Mouse (Mus musculus) intestine, embryonic 15.5 days (tissue): ENCODE measurements at regions not wholly inside any gene's neighbourhood (a gene's known extent, or its start where the extent isn't known, plus 50 kb on each side); places are given as distances from the start of the nearest gene placed in this dataset.
A peak's percentile ranks its signal among the peaks of the same experiment; 100 is the strongest.
"Not testable (repeated sequence)": the region's sequence is repeated elsewhere in the genome, so short reads cannot be mapped to it uniquely, and the experiment has no call there.

Source experiments
- ATAC-seq: fragments of 200-750 bp; cut with Nextera tagmentation; 2 replicates; pipeline ENCODE4 v1.8.0; 2017; ENCODE audit warnings: moderate TSS enrichment, moderate library complexity
- H3K27ac ChIP-seq: fragments of 300-500 bp; sonication (generic); 2 replicates; pipeline ENCODE4 v1.5.1; 2015; ENCODE audit warnings: mild to moderate bottlenecking, inconsistent platforms
- H3K27me3 ChIP-seq: fragments of 300-500 bp; sonication (generic); replicated peaks from 2 replicates; pipeline ENCODE4 v1.6.1; 2015; ENCODE audit warnings: inconsistent platforms
- H3K36me3 ChIP-seq: fragments of 300-500 bp; sonication (generic); 2 replicates; pipeline ENCODE4 v1.6.1; 2015; ENCODE audit warnings: inconsistent platforms
- H3K4me1 ChIP-seq: fragments of 300-500 bp; sonication (generic); replicated peaks from 2 replicates; pipeline ENCODE4 v1.6.1; 2015; ENCODE audit warnings: inconsistent platforms
- H3K4me2 ChIP-seq: fragments of 300-500 bp; sonication (generic); replicated peaks from 2 replicates; pipeline ENCODE4 v1.6.1; 2015; ENCODE audit warnings: mild to moderate bottlenecking, inconsistent platforms
- H3K4me3 ChIP-seq: fragments of 300-500 bp; sonication (generic); replicated peaks from 2 replicates; pipeline ENCODE4 v1.5.1; 2015; ENCODE audit warnings: inconsistent platforms
- H3K9ac ChIP-seq: fragments of 300-500 bp; sonication (generic); 2 replicates; pipeline ENCODE4 v1.6.1; 2015; ENCODE audit warnings: inconsistent platforms
- H3K9me3 ChIP-seq: fragments of 300-500 bp; sonication (generic); 2 replicates; pipeline ENCODE4 v1.6.1; 2016; ENCODE audit warnings: inconsistent platforms
- WGBS: fragments of 180-500 bp; shearing (Covaris S2); methylation state at CpG from one replicate; pipeline ENCODE4 v1.1.7; 2015; 5-methylcytosine and 5-hydroxymethylcytosine counted together

GRCm38 (mm10) chr10:31143856-31144488, 169.2 kb upstream of the Hddc2 start:
- Histone ChIP-seq H3K9me3 (no peaks in the 10 kb centered on the region), H3K36me3 (no peaks in the 10 kb centered on the region), H3K4me3 (no peak overlapping the region), H3K27me3 (no peaks in the 10 kb centered on the region), H3K27ac (no peak overlapping the region), H3K4me1 (no peaks in the 10 kb centered on the region), H3K4me2 (no peak overlapping the region), H3K9ac (no peak overlapping the region)
- no peak for ATAC-seq

- H3K27me3 ChIP-seq: no peaks in the 10 kb centered on the region
- H3K9me3 ChIP-seq: no peaks in the 10 kb centered on the region
- H3K36me3 ChIP-seq: no peaks in the 10 kb centered on the region
- H3K4me2 ChIP-seq: no peak overlapping the region
- WGBS: 80% methylated on average over 3 of the region's 3 CpGs
- no peak overlapping the region for H3K27ac ChIP-seq
- H3K9ac ChIP-seq: no peak overlapping the region
- H3K4me3 ChIP-seq: no peak overlapping the region
- ATAC-seq: no peak
- no peaks in the 10 kb centered on the region for H3K4me1 ChIP-seq
These were observed 168.7 kb upstream of the Hddc2 start for GRCm38 (mm10) chr10:31144489-31144872.

- H3K27me3 ChIP-seq: no peaks in the 10 kb centered on the region
- H3K4me2 ChIP-seq: no peak overlapping the region
- H3K9me3 ChIP-seq: no peaks in the 10 kb centered on the region
- H3K9ac ChIP-seq: no peak overlapping the region
- WGBS: 38% methylated on average over 15 of the region's 15 CpGs
- peak overlapping the region; percentile 68 for H3K27ac ChIP-seq
- peak; percentile 91 for ATAC-seq
- H3K36me3 ChIP-seq: no peaks in the 10 kb centered on the region
- H3K4me3 ChIP-seq: no peak overlapping the region
- peaks cover 6% of the 10 kb centered on the region; the same call in 1 of the 2 replicates for H3K4me1 ChIP-seq
These were observed 140.0 kb upstream of the Hddc2 start for GRCm38 (mm10) chr10:31173169-31173686.

DNA sequence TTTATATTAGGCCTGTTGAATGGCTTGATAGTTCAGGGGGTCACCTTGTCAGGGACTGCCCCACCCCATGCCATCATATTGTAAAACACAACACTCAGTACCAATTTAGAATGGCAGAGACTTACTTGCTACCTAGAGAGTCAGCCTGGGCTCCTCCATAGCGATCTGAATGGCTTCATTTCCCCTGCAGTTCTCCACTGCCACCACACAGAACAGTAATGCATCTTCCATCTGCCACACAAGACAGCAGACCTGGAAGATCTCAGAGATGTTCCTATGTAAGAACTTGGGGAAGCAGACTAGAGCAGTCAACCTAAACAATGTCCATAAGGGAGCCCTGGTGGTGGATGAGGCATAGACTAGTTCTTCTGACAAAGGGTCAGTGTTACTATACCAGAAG, 123.6 kb upstream of the Hddc2 start:
- Histone ChIP-seq H3K4me2 (no peak overlapping the region), H3K9ac (no peak overlapping the region), H3K4me1 (no peaks in the 10 kb centered on the region), H3K27ac (no peak overlapping the region), H3K36me3 (no peaks in the 10 kb centered on the region), H3K4me3 (no peak overlapping the region), H3K9me3 (no peaks in the 10 kb centered on the region), H3K27me3 (no peaks in the 10 kb centered on the region)
- ATAC-seq: no peak
- 15% methylated on average over 1 of the region's 1 CpGs for WGBS

- not testable (repeated sequence) for H3K4me1 ChIP-seq, H3K9me3 ChIP-seq, ATAC-seq, H3K4me3 ChIP-seq, H3K4me2 ChIP-seq, H3K36me3 ChIP-seq, H3K27ac ChIP-seq, H3K27me3 ChIP-seq, H3K9ac ChIP-seq
- 93% methylated on average over 8 of the region's 8 CpGs for WGBS
These were observed 101.0 kb upstream of the Hddc2 start for GRCm38 (mm10) chr10:31212164-31212563.

DNA sequence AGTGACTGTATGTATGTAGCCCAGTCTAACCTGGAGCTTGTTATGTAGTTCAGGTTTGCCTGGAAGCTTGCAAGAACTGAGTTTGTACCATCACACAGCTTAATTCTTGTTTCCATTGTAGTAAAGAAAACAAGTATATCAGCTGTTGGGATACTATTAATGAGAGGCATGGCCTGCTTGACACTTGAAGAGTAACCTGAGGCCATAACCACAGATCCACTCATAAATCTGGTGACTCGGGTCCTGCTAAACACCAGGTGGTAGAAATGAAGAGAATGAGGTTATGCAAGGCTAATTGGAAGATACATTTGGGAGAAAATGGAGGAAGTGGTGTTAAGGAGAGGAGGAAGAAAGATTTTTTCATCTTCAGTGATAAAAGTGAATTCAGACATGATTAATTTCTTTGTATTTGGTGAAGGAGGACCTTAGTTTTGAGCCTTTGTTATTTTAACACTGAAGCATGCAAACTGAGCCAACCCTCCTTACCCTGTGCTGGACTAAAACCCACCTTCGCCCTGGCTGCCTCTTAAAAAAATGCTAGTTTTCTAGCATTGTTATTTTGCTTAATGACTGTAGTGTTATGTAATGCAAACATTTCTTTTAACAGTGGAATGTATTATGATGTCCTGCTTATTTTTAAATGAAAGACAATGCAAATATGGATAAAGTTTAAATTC, 100.3 kb upstream of the Hddc2 start:
- no peak for ATAC-seq
- Histone ChIP-seq H3K4me3 (no peak overlapping the region), H3K36me3 (no peaks in the 10 kb centered on the region), H3K9me3 (no peaks in the 10 kb centered on the region), H3K9ac (no peak overlapping the region), H3K27ac (no peak overlapping the region), H3K27me3 (no peaks in the 10 kb centered on the region), H3K4me1 (no peaks in the 10 kb centered on the region), H3K4me2 (no peak overlapping the region)
- WGBS: 80% methylated on average over 2 of the region's 2 CpGs

- Histone ChIP-seq H3K9ac (no peak overlapping the region), H3K27me3 (no peaks in the 10 kb centered on the region), H3K4me3 (no peak overlapping the region), H3K4me2 (no peak overlapping the region), H3K4me1 (no peaks in the 10 kb centered on the region), H3K9me3 (no peaks in the 10 kb centered on the region), H3K36me3 (no peaks in the 10 kb centered on the region), H3K27ac (no peak overlapping the region)
- ATAC-seq: no peak
- 47% methylated on average over 1 of the region's 1 CpGs for WGBS
These were observed 91.3 kb upstream of the Hddc2 start for GRCm38 (mm10) chr10:31221902-31222301.

DNA sequence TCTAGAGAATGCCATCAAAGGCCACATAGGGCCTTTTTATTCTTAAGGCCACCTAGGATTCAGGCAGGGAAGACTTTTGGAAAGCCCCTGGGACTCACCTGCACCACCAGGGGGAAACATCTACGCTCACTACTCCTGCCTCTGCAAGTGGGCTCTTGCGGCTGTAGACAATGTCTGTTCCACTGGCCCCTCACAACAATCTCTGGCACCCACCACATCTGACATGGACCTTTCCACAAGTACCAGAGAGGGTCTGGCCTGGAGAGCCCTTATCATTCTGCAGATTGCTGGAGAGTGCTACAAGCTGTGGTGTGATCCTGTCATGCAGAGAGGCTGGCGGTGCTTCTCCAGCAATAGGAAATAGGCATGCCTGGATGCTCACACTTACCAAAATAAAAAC, 84.1 kb upstream of the Hddc2 start:
- no peak overlapping the region for H3K27ac ChIP-seq
- no peak overlapping the region for H3K9ac ChIP-seq
- H3K9me3 ChIP-seq: no peaks in the 10 kb centered on the region
- ATAC-seq: no peak
- H3K27me3 ChIP-seq: no peaks in the 10 kb centered on the region
- H3K4me1 ChIP-seq: no peaks in the 10 kb centered on the region
- no peak overlapping the region for H3K4me2 ChIP-seq
- no peaks in the 10 kb centered on the region for H3K36me3 ChIP-seq
- H3K4me3 ChIP-seq: no peak overlapping the region
- 94% methylated on average over 3 of the region's 3 CpGs for WGBS

- H3K4me3 ChIP-seq: no peak overlapping the region
- H3K4me1 ChIP-seq: no peaks in the 10 kb centered on the region
- no peaks in the 10 kb centered on the region for H3K27me3 ChIP-seq
- 72% methylated on average over 3 of the region's 3 CpGs for whole genome bisulfite sequencing
- no peak overlapping the region for H3K4me2 ChIP-seq
- no peak overlapping the region for H3K27ac ChIP-seq
- no peak overlapping the region for H3K9ac ChIP-seq
- no peaks in the 10 kb centered on the region for H3K36me3 ChIP-seq
- ATAC-seq: no peak
- no peaks in the 10 kb centered on the region for H3K9me3 ChIP-seq
These were observed 70.7 kb upstream of the Hddc2 start for GRCm38 (mm10) chr10:31242442-31242966.

DNA sequence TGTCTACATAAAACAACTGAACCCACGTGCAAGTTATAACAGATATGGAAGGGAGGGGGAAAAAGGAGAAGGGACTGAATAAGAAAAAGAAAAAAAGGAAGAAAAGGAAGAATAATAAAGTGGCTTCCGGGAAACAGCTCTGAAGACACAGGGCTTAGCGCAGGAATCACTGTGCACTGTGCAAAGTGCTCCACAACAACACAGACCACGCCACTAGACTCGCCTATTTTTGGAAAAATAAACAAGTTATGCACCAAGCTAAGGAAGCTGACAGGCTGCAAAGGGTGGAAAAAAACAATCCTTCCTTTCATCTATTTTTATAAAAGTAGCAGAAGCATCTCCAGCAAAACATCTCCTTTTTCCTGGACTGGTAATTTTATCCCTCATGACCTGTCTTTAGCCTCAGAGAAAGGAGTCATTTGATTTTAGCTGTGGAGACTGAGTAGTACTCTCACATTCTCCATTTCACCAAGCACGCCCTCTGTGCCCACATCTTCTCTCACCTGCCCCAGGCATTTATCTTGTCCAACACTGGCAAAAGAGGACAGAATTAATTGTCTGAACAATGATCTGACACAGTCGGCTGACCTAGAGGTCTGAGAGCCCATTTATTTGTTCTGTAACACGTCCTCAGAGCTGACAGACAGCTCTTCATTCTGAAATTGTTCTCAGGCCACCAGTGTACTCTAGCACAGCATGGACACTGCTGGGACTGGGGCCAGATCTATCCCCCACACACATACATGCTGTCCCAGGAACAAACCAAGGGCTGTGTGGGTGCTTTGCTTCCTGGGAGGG, 60.4 kb upstream of the Hddc2 start:
- Histone ChIP-seq H3K27me3 (no peaks in the 10 kb centered on the region), H3K4me2 (no peak overlapping the region), H3K27ac (no peak overlapping the region), H3K36me3 (no peaks in the 10 kb centered on the region), H3K9me3 (no peaks in the 10 kb centered on the region), H3K4me1 (no peaks in the 10 kb centered on the region), H3K9ac (no peak overlapping the region), H3K4me3 (no peak overlapping the region)
- no peak for ATAC-seq
- 52% methylated on average over 8 of the region's 8 CpGs for WGBS

- ATAC-seq: peak; percentile 63; the same call in 1 of the 2 replicates
- no peak overlapping the region for H3K27ac ChIP-seq
These were observed 56.2 kb upstream of the Hddc2 start for GRCm38 (mm10) chr10:31256934-31257333.

DNA sequence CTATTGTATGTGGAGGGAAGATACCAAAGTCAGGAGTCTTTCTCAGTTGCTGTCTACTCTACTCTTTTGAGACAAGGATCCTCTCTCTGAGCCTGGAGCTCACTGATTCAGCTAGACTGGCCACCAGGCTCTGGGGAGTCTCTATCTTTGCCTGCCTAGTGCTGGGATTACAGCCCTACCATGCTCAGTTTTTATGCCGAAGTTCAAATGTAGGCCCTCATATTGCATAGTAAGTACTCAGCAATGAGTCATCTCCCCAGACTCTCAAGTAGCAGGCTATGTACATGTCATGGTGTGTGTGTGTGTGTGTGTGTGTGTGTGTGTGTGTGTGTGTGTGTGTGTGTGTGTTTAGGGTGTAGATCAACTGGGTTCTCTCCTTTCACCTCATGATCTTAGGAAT, 55.6 kb upstream of the Hddc2 start:
- Histone ChIP-seq H3K9me3 (no peaks in the 10 kb centered on the region), H3K4me3 (no peak overlapping the region), H3K4me2 (no peak overlapping the region), H3K27ac (0 out of 2 replicates have a peak overlapping the region, but pooled peaks have one; percentile 14), H3K36me3 (no peaks in the 10 kb centered on the region), H3K4me1 (no peaks in the 10 kb centered on the region), H3K9ac (no peak overlapping the region), H3K27me3 (no peaks in the 10 kb centered on the region)
- ATAC-seq: no peak
- 74% methylated on average over 1 of the region's 1 CpGs for WGBS

More at GRCm38 (mm10) chr10:31256934-31257333, 56.2 kb upstream of the Hddc2 start:
- H3K9me3 ChIP-seq: no peaks in the 10 kb centered on the region
- H3K4me1 ChIP-seq: no peaks in the 10 kb centered on the region
- H3K9ac ChIP-seq: no peak overlapping the region
- no peak overlapping the region for H3K4me3 ChIP-seq
- H3K27me3 ChIP-seq: no peaks in the 10 kb centered on the region
- no peaks in the 10 kb centered on the region for H3K36me3 ChIP-seq
- WGBS: 47% methylated on average over 1 of the region's 1 CpGs
- no peak overlapping the region for H3K4me2 ChIP-seq
